Mouse (Mus musculus) midbrain, embryonic 16.5 days (tissue): Measurements from ENCODE around the gene Usp47. TPM values are rescaled to one million over a fixed set of nuclear protein-coding genes. Genes with fewer than 3 reads are reported as not detected.

ENCODE experiments used
- ATAC-seq: fragments of 200-750 bp; cut with Nextera tagmentation; 2 replicates; pipeline ENCODE4 v1.8.0; 2017; ENCODE audit warnings: moderate TSS enrichment
- H3K27ac ChIP-seq: fragments of 300-500 bp; sonication (generic); 2 replicates; pipeline ENCODE4 v1.5.1; 2014; ENCODE audit warnings: mild to moderate bottlenecking, low read length, mixed read lengths
- H3K27me3 ChIP-seq: fragments of 300-500 bp; sonication (generic); 2 replicates; pipeline ENCODE4 v1.6.1; 2014; ENCODE audit warnings: low read depth, low read length, mixed read lengths; ENCODE audit not compliant: control insufficient read depth, insufficient read depth
- H3K36me3 ChIP-seq: fragments of 300-500 bp; sonication (generic); 2 replicates; pipeline ENCODE4 v1.6.1; 2014; ENCODE audit warnings: mild to moderate bottlenecking, low read length, moderate library complexity, mixed read lengths; ENCODE audit not compliant: control insufficient read depth, insufficient read depth
- H3K4me1 ChIP-seq: fragments of 300-500 bp; sonication (generic); 2 replicates; pipeline ENCODE4 v1.6.1; 2014; ENCODE audit warnings: mild to moderate bottlenecking, low read length, mixed read lengths; ENCODE audit not compliant: control insufficient read depth, insufficient read depth
- H3K4me2 ChIP-seq: fragments of 300-500 bp; sonication (generic); 2 replicates; pipeline ENCODE4 v1.6.1; 2014; ENCODE audit warnings: mild to moderate bottlenecking, low read length, mixed read lengths
- H3K4me3 ChIP-seq: fragments of 300-500 bp; sonication (generic); 2 replicates; pipeline ENCODE4 v1.5.1; 2014; ENCODE audit warnings: low read depth, mild to moderate bottlenecking, low read length, moderate library complexity, mixed read lengths
- H3K9ac ChIP-seq: fragments of 300-500 bp; sonication (generic); 2 replicates; pipeline ENCODE4 v1.6.1; 2014; ENCODE audit warnings: low read depth, low read length, mixed read lengths
- H3K9me3 ChIP-seq: fragments of 300-500 bp; sonication (generic); replicated peaks from 2 replicates; pipeline ENCODE4 v1.6.1; 2014; ENCODE audit warnings: mild to moderate bottlenecking, low read length, mixed read lengths; ENCODE audit not compliant: control insufficient read depth, poor library complexity, severe bottlenecking
- WGBS: fragments of 180-500 bp; shearing (Covaris S2); extraction: QIAGEN DNeasy Blood & Tissue Kit; methylation state at CpG from one replicate; pipeline ENCODE4 v1.1.7; 2014; 5-methylcytosine and 5-hydroxymethylcytosine counted together
- polyA plus RNA-seq: library from polyadenylated mRNA; unstranded; fragments of >200 nt; fragmentation: Nextera tagmentation; extraction: Ambion mirVana; gene quantifications from 2 replicates; pipeline ENCODE4 v1.2.1, GENCODE M21; 2015

The Usp47 gene
- polyA plus RNA-seq, 1 experiment from 2014 or later = 78.4 TPM

- Histone ChIP-seq H3K9ac (no peak overlapping the region), H3K4me1 (0 out of 2 replicates have a peak, but pooled peaks cover 2% of the 10 kb centered on the region), H3K4me2 (no peak overlapping the region), H3K27me3 (no peaks in the 10 kb centered on the region), H3K36me3 (no peaks in the 10 kb centered on the region), H3K4me3 (no peak overlapping the region), H3K9me3 (no peaks in the 10 kb centered on the region), H3K27ac (no peak overlapping the region)
- ATAC-seq = no peak
- WGBS = 35% methylated on average over 11 of the region's 11 CpGs
Observed at GRCm38 (mm10) chr7:112144646-112145179, 121.4 kb downstream of the Usp47 start.

- H3K4me2 ChIP-seq = no peak overlapping the region
- H3K4me3 ChIP-seq = no peak overlapping the region
- no peak for ATAC-seq
- no peaks in the 10 kb centered on the region for H3K9me3 ChIP-seq
- 0 out of 2 replicates have a peak, but pooled peaks cover under 1% of the 10 kb centered on the region for H3K4me1 ChIP-seq
- H3K27ac ChIP-seq = no peak overlapping the region
- H3K36me3 ChIP-seq = no peaks in the 10 kb centered on the region
- H3K9ac ChIP-seq = no peak overlapping the region
- 87% methylated on average over 2 of the region's 2 CpGs for WGBS
- H3K27me3 ChIP-seq = no peaks in the 10 kb centered on the region
Observed at GRCm38 (mm10) chr7:112147979-112148378, 124.7 kb downstream of the Usp47 start.

- H3K36me3 ChIP-seq = no peaks in the 10 kb centered on the region
- no peaks in the 10 kb centered on the region for H3K4me1 ChIP-seq
- no peaks in the 10 kb centered on the region for H3K27me3 ChIP-seq
- WGBS = 92% methylated on average over 10 of the region's 10 CpGs
- H3K27ac ChIP-seq = no peak overlapping the region
- no peak overlapping the region for H3K4me2 ChIP-seq
- H3K4me3 ChIP-seq = no peak overlapping the region
- no peak for ATAC-seq
- no peaks in the 10 kb centered on the region for H3K9me3 ChIP-seq
- H3K9ac ChIP-seq = no peak overlapping the region
Observed at GRCm38 (mm10) chr7:112149113-112149512, 125.8 kb downstream of the Usp47 start.

DNA sequence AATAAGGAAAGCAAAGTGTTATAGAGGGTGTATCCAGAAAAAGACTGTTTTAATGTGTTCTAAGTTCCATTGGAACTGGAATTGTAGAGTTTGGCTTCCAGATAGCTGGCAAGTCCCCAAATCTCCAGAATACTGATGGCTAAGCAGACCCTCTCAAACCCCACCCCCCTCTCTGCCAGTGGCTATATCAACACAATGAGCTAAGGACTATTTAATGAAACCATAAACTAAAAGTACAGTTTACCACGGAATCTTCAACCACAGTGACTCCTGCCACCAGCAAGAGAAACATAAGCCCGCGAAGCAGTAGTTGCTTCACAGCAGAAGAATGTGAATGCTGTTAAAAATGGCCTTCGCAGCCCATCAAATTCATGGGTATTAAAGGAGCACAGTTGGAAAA is 131.1 kb downstream of the Usp47 start:
- Histone ChIP-seq H3K27ac (no peak overlapping the region), H3K4me1 (peaks cover 8% of the 10 kb centered on the region), H3K27me3 (peaks cover 14% of the 10 kb centered on the region), H3K4me3 (no peak overlapping the region), H3K36me3 (no peaks in the 10 kb centered on the region), H3K9me3 (no peaks in the 10 kb centered on the region), H3K4me2 (no peak overlapping the region), H3K9ac (no peak overlapping the region)
- ATAC-seq = no peak
- WGBS = 87% methylated on average over 4 of the region's 4 CpGs

DNA sequence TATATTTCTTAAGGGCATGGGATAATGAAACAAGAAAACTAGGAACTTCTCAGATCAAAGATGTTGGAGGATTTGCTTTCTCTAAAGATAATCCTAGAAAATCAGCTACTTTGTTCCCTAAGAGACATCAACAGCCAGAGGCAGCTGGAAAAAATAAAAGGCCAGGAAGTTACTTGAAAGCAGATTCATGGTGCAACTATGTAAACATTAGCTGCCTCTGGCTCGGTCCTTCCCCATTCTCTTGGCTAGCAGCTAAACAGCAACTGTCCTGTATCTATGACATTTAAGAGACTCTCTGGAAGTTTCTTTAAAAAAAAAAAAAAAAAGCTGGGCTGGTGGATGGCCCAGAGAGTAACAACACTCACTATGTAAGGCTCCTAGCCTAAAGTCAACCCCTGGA is 131.9 kb downstream of the Usp47 start:
- Histone ChIP-seq H3K27me3 (peaks cover 14% of the 10 kb centered on the region), H3K4me2 (no peak overlapping the region), H3K36me3 (no peaks in the 10 kb centered on the region), H3K4me1 (peaks cover 8% of the 10 kb centered on the region), H3K4me3 (no peak overlapping the region), H3K9me3 (no peaks in the 10 kb centered on the region), H3K9ac (no peak overlapping the region), H3K27ac (no peak overlapping the region)
- WGBS = 27% methylated on average over 1 of the region's 1 CpGs
- no peak for ATAC-seq

GRCm38 (mm10) chr7:112157584-112158315 is 134.4 kb downstream of the Usp47 start:
- ATAC-seq = peak; percentile 41
- H3K27ac ChIP-seq = 0 out of 2 replicates have a peak overlapping the region, but pooled peaks have one; percentile 28

GRCm38 (mm10) chr7:112158316-112158741 is 135.0 kb downstream of the Usp47 start:
- 0 out of 2 replicates have a peak overlapping the region, but pooled peaks have one; percentile 28 for H3K27ac ChIP-seq
- H3K36me3 ChIP-seq = no peaks in the 10 kb centered on the region
- no peaks in the 10 kb centered on the region for H3K9me3 ChIP-seq
- H3K4me2 ChIP-seq = peak overlapping the region; percentile 54
- peaks cover 14% of the 10 kb centered on the region for H3K27me3 ChIP-seq
- ATAC-seq = peak; percentile 47
- peak overlapping the region; percentile 39 for H3K4me3 ChIP-seq
- WGBS = 1% methylated on average over 23 of the region's 23 CpGs
- H3K9ac ChIP-seq = peak overlapping the region; percentile 55
- H3K4me1 ChIP-seq = peaks cover 11% of the 10 kb centered on the region

More at GRCm38 (mm10) chr7:112157584-112158315, 134.4 kb downstream of the Usp47 start:
- peaks cover 14% of the 10 kb centered on the region for H3K27me3 ChIP-seq
- H3K9ac ChIP-seq = peak overlapping the region; percentile 55
- peaks cover 11% of the 10 kb centered on the region for H3K4me1 ChIP-seq
- peak overlapping the region; percentile 54 for H3K4me2 ChIP-seq
- no peaks in the 10 kb centered on the region for H3K9me3 ChIP-seq
- H3K36me3 ChIP-seq = no peaks in the 10 kb centered on the region
- 13% methylated on average over 23 of the region's 23 CpGs for WGBS
- peak overlapping the region; percentile 39 for H3K4me3 ChIP-seq

GRCm38 (mm10) chr7:112158942-112159341 is 135.6 kb downstream of the Usp47 start, which contains the start of gene Dkk3:
Gene Dkk3, minus strand, starts transcription at chr7:112159057.
- 2% methylated on average over 21 of the region's 21 CpGs for WGBS
- Histone ChIP-seq H3K27me3 (peaks cover 14% of the 10 kb centered on the region), H3K4me2 (peak within 1 kb of the TSS; percentile 54), H3K9ac (peak within 1 kb of the TSS; percentile 55), H3K9me3 (no peaks in the 10 kb centered on the region), H3K36me3 (no peaks in the 10 kb centered on the region), H3K4me3 (peak within 1 kb of the TSS; percentile 39), H3K27ac (0 out of 2 replicates have a peak within 1 kb of the TSS, but pooled peaks have one; percentile 28), H3K4me1 (peaks cover 11% of the 10 kb centered on the region)
- ATAC-seq = peak; percentile 43

DNA sequence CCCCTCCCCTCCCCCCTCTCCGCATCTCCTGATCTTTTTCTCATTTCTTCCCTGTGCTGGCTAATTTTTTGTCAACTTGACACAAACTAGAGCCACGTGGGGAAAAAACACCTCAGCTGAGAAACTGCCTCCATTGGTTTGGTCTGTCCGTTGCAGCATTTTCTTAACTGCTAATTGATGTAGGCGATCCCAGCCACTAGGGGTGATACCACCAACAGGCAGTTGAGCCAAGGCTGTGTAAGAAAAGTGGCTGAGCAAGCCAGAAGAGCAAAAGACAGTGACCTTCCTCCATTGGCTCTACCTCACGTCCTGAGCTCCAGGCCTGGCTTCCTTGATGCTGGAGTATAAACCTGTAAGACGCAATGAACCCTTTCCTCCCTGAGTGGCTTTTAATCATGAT is 136.5 kb downstream of the Usp47 start:
- Histone ChIP-seq H3K4me2 (no peak overlapping the region), H3K27ac (no peak overlapping the region), H3K9me3 (no peaks in the 10 kb centered on the region), H3K9ac (no peak overlapping the region), H3K4me3 (no peak overlapping the region), H3K27me3 (peaks cover 14% of the 10 kb centered on the region), H3K4me1 (peaks cover 11% of the 10 kb centered on the region), H3K36me3 (no peaks in the 10 kb centered on the region)
- 30% methylated on average over 5 of the region's 6 CpGs for WGBS
- no peak for ATAC-seq
